Mouse (Mus musculus) ZHBTc4 (cell line): ENCODE results near the gene Gli3.
A peak's percentile ranks its signal among the peaks of the same experiment; 100 is the strongest.

Experiments used
- DNase-seq: peaks from one replicate; pipeline ENCODE4 v3.0.0-alpha.2; 2011; ENCODE audit warnings: low read depth, low spot score

Gene Gli3

GRCm38 (mm10) chr13:15552009-15552408 lies 89.0 kb downstream of the Gli3 start:
- no peak for DNase-seq

GRCm38 (mm10) chr13:15556646-15557098 lies 93.6 kb downstream of the Gli3 start:
- no peak for DNase-seq

- no peak for DNase-seq
Measured at GRCm38 (mm10) chr13:15561441-15561840, 98.4 kb downstream of the Gli3 start.

GRCm38 (mm10) chr13:15570908-15571568 lies 108.0 kb downstream of the Gli3 start:
- peak; percentile 9 for DNase-seq

- no peak for DNase-seq
Measured at GRCm38 (mm10) chr13:15577133-15577917, 114.3 kb downstream of the Gli3 start.

- DNase-seq, result no peak
Measured at GRCm38 (mm10) chr13:15580458-15580857, 117.4 kb downstream of the Gli3 start.

GRCm38 (mm10) chr13:15585941-15586340 lies 122.9 kb downstream of the Gli3 start:
- DNase-seq, result no peak

GRCm38 (mm10) chr13:15588278-15589272 lies 125.5 kb downstream of the Gli3 start:
- no peak for DNase-seq

GRCm38 (mm10) chr13:15590326-15590933 lies 127.4 kb downstream of the Gli3 start:
- DNase-seq, result no peak

- no peak for DNase-seq
Measured at GRCm38 (mm10) chr13:15596667-15597066, 133.6 kb downstream of the Gli3 start.

GRCm38 (mm10) chr13:15599741-15600140 lies 136.7 kb downstream of the Gli3 start:
- no peak for DNase-seq

GRCm38 (mm10) chr13:15602161-15602560 lies 139.1 kb downstream of the Gli3 start:
- DNase-seq, result no peak

GRCm38 (mm10) chr13:15602677-15603221 lies 139.7 kb downstream of the Gli3 start:
- no peak for DNase-seq

GRCm38 (mm10) chr13:15604074-15604473 lies 141.0 kb downstream of the Gli3 start:
- no peak for DNase-seq

GRCm38 (mm10) chr13:15617423-15617822 lies 154.4 kb downstream of the Gli3 start:
- no peak for DNase-seq

- DNase-seq, result no peak
Measured at GRCm38 (mm10) chr13:15618051-15618692, 155.1 kb downstream of the Gli3 start.

- no peak for DNase-seq
Measured at GRCm38 (mm10) chr13:15621009-15621408, 158.0 kb downstream of the Gli3 start.

- DNase-seq, result peak; percentile 63
Measured at GRCm38 (mm10) chr13:15624490-15625353, 161.7 kb downstream of the Gli3 start.

GRCm38 (mm10) chr13:15641548-15641947 lies 178.5 kb downstream of the Gli3 start:
- no peak for DNase-seq

- DNase-seq, result no peak
Measured at GRCm38 (mm10) chr13:15660502-15660901, 197.5 kb downstream of the Gli3 start.
